ENCODE assay signal across 22 mouse cellular contexts in the genomic region with DNA sequence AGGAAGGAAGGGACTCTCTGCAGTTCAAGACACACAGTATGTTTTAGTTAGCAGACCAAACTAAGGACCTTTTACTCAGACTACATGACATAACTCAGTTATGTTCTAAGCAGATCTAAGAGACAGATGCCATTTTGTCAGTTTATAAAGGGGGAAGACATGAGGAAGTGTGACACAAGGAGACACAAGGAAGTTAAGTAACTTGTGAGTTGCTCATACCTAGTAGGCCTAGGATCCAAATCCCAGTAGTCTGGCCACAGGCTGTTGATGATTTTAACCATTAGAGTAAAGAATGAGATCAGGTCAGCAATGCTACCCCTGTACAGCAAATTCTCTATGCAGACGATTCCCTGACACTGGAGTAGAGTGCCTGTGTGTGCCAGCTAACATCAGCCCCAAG.
"Had no signal": no experiment of that assay in that cellular context is flagged by ENCODE, and none has a peak within 500 bp of the region (broad histone marks: within the 10 kb centered on the region; RNA-seq: fewer than 3 reads in every experiment).

No protein-coding gene starts in this region.

- H3K36me3 ChIP-seq: liver, embryonic 15.5 days; lung, embryonic 15.5 days; midbrain, embryonic 10.5 days; midbrain, embryonic 13.5 days; neural tube, embryonic 13.5 days; neural tube, embryonic 15.5 days had no signal

- H3K9ac ChIP-seq: liver, embryonic 15.5 days; liver, postnatal 0 days; lung, embryonic 15.5 days; midbrain, embryonic 13.5 days; neural tube, embryonic 13.5 days; neural tube, embryonic 15.5 days had no signal

- DNase-seq: liver, postnatal 0 days; lung, adult 2 months; lung, postnatal 14 days; lung, postnatal 36 days; retina, postnatal 1 day; right cerebral cortex, adult 18-20 months; right cerebral cortex, postnatal 25 days; right cerebral cortex, postnatal 4 days; spleen, adult 18-20 months; thymus, adult 18-20 months; thymus, postnatal 14 days; thymus, postnatal 36 days had no signal

- ATAC-seq: liver, postnatal 0 days; lung, postnatal 0 days; midbrain, embryonic 13.5 days; midbrain, embryonic 16.5 days had no signal

- H3K9me3 ChIP-seq: liver, embryonic 15.5 days; lung, embryonic 15.5 days; midbrain, embryonic 10.5 days; midbrain, embryonic 13.5 days; neural tube, embryonic 13.5 days; neural tube, embryonic 15.5 days had no signal

- H3K4me2 ChIP-seq: liver, embryonic 15.5 days; lung, embryonic 15.5 days; midbrain, embryonic 13.5 days; neural tube, embryonic 13.5 days; neural tube, embryonic 15.5 days had no signal

- H3K4me3 ChIP-seq: liver, embryonic 15.5 days; lung, embryonic 15.5 days; midbrain, embryonic 10.5 days; midbrain, embryonic 13.5 days; myocyte; neural tube, embryonic 13.5 days; neural tube, embryonic 15.5 days had no signal

- H3K27me3 ChIP-seq: liver, embryonic 15.5 days; lung, embryonic 15.5 days; midbrain, embryonic 13.5 days; neural tube, embryonic 13.5 days; neural tube, embryonic 15.5 days had no signal

- H3K4me1 ChIP-seq: liver, embryonic 15.5 days; midbrain, embryonic 10.5 days; midbrain, embryonic 13.5 days; neural tube, embryonic 13.5 days; neural tube, embryonic 15.5 days had no signal

- H3K27ac ChIP-seq: liver, embryonic 15.5 days; lung, embryonic 15.5 days; macrophage; midbrain, embryonic 10.5 days; midbrain, embryonic 13.5 days; neural tube, embryonic 13.5 days; neural tube, embryonic 15.5 days had no signal
